Mouse (Mus musculus) layer of hippocampus, adult 8-10 months (tissue): ENCODE data around the gene Qprt. TPM values are rescaled to one million over a fixed set of nuclear protein-coding genes. Genes with fewer than 3 reads are reported as not detected.
"Not testable (repeated sequence)": the region's sequence is repeated elsewhere in the genome, so short reads cannot be mapped to it uniquely, and the experiment has no call there.

Experiments used
- DNase-seq, 2 experiments: peaks; one replicate each; pipeline ENCODE4 v3.0.0; 2022; ENCODE audit warnings: low spot score in 2 of 2
- total RNA-seq, 4 experiments: library from RNA; stranded (reverse); gene quantifications; 2 replicates each; pipeline ENCODE4 v1.2.4; 2022

The Qprt gene
- total RNA-seq, 4 experiments from 2014 or later: 0.22 to 1.1 (median 0.53) TPM

GRCm38 (mm10) chr7:127099528-127099927 lies 22.5 kb downstream of the Qprt start:
- no peak for DNase-seq

DNA sequence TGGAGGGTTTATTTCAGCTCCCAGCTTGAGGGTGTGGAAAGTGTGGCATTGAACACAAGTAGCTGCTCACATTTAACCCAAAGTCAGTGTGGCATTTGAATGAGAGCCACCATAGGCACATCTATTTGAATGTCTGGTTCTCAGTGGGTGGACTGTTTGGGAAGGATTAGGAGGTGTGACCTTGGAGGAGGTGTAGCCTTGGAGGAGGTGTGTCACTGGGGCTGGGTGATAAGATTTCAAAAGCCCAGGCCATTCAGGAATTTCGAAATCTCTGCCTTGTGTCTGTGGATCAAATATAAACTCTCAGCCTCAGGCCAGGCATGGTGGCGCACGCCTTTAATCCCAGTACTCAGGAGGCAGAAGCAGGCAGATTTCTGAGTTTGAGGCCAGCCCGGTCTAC lies 23.1 kb downstream of the Qprt start:
- DNase-seq: no peak

DNA sequence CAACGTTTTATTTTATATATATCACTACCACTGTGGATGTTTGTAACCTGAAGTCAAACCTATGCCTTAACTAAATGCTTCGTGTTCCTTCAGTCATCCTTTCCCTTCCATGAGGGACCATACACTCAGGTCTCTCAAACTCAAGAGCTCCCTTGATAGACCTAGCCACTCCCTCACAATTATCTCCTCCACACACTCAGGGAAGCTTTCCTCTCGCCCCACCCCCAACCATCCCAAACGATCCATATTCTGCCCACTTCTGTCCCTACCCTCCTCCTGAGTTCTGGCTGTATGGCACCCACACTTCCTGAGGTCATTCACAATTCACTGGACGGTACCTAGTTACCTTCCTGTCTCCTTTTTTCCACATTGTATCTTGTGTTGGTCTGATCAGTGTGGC lies 23.5 kb downstream of the Qprt start:
- DNase-seq: no peak

DNA sequence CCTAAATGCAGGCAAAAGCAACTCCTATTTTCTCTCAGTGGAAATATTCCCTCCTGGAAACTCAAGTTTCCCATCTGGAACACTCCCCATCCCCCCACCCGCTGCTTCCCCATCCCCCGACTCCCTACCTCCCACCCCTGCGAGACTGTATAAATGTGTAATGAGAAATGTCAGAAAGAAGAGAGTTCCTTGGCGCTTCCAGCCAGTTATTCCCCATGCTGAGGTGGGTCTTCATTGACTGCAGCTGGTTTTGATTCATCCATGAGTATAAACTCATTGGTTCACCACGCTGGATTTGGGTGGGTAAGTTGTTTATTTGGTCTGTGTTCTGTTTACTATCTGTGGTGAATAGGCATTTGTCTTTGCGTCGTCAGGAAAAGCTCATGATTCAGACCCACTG lies 25.6 kb downstream of the Qprt start:
- DNase-seq: no peak

GRCm38 (mm10) chr7:127093914-127094313 lies 28.1 kb downstream of the Qprt start:
- no peak for DNase-seq

DNA sequence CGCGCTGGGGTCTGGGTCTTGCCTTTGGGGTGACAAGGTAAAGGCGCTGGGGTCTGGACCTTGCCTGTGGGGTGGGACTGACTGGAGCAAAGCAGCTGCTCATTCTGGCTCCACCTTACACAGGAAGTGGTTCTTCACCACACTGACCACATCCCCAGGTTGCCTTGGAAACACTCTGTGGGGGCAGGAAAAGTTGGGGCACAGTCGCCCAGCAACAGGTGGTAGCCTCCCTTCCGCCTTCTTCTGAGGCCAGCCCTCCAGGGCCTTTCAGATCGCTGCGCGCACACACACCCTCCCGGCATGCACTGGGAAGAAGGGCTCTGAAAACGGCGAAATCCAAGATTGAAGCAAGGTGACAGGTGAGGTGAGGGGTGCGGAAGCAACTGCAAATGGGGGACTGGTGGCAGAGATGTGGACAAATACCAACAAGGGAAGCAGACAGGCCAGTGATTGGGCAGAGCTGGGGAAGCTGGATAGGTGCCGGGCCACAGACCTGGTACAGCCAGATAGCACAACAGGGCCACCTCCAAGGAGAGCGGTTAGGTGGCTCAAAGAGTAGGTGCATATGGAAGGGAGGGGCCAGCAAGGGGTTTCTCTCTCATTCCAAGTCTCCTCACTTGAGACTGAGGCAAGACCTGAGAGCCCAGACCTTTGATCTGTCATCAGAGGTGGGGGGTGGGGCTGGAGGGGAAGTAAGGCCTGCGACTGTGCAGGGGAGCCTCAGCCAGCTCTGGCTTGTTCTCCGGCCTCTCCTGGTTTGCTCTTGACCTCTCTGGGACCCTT lies 30.7 kb downstream of the Qprt start, which contains the start of gene AI467606:
Gene AI467606, plus strand, starts transcription at position 246 of the 783 bp plus-strand sequence.
- no peak for DNase-seq

DNA sequence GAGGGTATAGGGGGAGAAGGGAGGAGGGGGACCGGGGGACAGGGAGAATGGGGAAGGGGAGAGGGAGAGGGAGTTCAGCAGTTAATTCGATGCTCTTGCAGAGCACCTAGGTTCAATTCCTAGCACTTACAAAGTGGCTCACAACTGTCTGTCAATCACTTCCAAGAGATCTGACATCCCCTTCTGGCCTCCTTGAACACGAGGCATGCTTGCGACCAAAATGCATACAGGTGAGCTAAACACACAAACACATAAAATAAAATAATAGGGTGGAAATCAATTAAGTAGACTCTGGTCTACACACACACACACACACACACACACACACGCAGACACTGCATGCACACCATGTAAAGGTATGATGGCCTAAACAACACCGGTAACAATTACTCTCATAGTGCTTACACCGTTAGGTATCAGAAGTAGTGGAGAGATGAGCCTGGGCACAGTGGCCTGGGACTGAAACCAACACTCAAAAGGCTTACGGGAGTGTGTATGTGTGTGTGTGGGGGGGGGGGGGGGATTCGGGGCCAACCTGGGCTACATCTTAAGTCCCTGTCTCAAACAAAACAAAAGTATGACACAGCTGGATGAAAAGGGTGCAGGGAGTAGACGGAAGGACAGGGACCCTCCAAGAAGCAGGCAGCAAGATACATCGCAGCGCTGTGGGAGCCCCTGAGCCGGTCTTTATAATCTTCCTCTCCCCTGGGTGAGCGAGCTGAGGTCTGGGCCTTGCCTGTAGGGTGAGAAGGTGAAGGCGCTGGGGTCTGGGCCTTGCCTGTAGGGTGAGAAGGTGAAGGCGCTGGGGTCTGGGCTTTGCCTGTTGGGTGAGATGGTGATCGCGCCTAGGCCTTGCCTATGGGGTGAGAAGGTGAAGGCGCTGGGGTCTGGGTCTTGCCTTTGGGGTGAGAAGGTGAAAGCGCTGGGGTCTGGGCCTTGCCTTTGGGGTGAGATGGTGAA lies 31.6 kb downstream of the Qprt start:
- no peak for DNase-seq

- DNase-seq: no peak
Observed at GRCm38 (mm10) chr7:127088901-127089845, 32.9 kb downstream of the Qprt start.

DNA sequence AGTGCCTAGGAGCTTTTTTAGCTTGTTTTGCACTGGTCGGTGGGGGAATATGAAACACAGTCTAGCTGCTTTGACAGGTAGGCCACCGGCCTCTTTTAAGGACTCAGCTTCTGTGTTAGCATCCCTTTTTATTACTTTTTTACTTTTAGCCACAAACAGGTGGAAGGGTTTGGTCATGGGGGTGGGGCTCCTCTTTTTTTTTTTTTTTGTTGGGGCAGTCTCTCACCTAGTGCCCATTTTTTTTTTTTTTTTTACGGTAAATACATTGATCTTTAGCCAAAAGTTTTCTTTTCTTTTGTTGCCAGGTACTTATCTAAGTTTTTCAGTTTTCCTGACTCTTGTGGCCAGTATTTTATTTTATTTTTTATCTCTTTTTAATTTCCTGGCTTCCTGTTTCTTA lies 33.9 kb downstream of the Qprt start:
- DNase-seq: no peak

DNA sequence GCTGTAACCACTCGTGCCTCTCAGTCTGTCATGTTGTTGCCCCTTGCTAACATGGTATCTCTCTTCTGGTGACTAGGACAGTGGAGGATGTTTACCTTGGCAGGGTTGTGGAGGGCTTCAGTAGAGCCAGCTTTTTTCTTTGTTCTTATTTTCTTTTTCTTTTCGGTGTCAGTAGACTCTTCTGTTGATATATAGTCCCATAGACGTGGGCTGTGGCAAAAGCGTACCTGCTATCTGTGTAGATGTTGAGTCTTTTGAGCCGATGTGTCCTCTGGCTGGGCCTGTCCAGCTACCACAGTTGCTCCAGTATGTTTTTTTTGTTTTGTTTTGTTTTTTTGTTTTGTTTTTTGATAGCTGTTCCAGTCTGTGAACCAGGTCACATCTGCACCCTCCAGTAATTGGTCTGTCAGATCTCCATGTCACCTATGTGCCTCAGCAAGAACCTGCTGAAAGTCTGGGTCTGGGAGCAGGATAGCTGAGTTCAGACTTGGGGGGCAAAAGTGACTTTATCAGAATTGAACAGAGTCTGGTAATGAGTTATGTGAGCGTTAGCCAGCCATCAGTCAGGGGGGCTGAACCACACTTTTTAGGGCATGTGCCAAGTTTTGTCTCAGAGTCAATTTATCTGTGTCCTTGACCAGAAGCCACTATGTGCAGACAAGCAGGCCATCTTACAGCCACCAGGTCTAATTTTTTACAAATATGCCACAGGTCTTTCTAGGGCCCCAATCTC lies 34.6 kb downstream of the Qprt start, which contains the start of gene Zg16:
Gene Zg16, minus strand, starts transcription at position 51 of the 733 bp plus-strand sequence.
- DNase-seq: not testable (repeated sequence)

- not testable (repeated sequence) for DNase-seq
Observed at GRCm38 (mm10) chr7:127085751-127086150, 36.3 kb downstream of the Qprt start.

DNA sequence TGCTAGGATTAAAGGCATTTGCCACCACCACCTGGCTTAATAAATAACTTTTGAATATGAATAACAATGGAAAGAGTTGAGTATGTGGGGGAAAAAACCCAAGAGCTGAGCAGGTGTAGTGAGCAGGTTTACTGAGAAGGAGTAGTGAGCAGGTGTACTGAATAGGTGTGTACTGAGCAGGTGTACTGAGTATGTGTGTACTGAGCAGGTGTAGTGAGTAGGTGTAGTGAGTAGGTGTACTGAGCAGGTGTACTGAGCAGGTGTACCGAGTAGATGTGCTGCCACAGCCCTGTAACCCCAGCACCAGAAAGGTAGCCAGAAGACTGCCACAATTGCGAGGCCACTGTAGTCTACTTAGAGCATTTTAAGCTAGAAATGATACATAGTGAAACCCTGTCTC lies 37.2 kb downstream of the Qprt start:
- no peak for DNase-seq

DNA sequence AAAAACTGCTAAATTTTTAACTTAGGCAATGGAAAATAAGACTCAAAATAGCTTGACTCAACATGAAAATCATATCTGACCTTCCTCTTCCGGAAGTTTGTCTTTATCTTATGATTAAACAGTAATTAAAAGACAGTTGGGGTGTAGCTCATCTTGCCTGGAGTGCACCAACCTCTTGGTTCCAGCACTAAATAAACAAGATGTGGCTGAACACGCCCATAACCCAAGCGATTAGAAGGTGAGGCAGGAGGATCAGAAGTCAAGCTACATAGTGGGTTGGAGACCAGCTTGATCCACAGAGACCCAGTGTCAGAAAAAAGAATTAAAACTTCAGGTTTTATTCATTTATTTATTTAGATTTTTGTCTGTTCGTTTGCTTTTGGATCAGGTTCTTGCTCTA lies 38.3 kb downstream of the Qprt start:
- no peak for DNase-seq

DNA sequence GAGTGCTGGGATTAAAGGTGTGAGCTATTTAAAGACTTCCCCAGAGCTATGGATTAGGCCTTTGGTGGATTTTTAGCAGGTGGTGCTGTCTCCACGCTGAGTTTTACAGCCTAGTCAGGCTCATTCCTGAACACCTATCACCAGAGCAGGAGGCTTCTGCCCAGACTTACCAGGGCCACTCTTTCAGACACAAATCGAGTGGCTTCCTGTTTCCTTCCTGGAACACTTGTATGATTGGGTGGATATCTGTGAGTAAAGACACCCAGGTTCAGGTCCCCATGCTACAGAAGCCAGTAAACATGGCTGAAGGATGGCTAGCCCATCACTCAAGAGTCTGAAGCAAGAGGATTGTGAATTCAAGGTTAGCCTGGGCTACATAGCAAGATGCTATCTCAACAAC lies 39.0 kb downstream of the Qprt start:
- no peak for DNase-seq

DNA sequence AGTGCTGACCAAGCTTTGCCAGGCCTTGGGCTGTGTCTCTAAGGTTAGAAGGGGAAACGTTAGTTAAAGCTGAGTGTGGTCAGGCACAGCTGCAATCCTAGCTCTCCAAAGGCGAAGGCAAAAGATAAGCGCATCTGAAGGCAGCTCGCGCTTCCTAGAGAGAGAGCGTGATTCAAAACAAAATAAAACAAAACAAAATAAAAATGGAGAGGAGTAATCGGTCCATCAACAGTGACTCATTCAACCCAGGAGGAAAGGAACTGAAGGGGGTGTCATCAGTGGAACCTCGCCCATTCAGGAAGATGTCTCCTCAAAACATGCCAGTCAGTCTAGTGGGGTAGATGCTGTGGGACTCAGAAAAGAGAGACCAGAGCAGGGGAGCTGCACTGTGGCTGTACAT lies 39.8 kb downstream of the Qprt start:
- no peak for DNase-seq

GRCm38 (mm10) chr7:127080045-127080444 lies 42.0 kb downstream of the Qprt start:
- DNase-seq: no peak

GRCm38 (mm10) chr7:127077692-127078091 lies 44.3 kb downstream of the Qprt start:
- DNase-seq: no peak

GRCm38 (mm10) chr7:127076188-127076587 lies 45.8 kb downstream of the Qprt start:
- DNase-seq: no peak

- no peak for DNase-seq
Observed at GRCm38 (mm10) chr7:127073221-127073620, 48.8 kb downstream of the Qprt start.

DNA sequence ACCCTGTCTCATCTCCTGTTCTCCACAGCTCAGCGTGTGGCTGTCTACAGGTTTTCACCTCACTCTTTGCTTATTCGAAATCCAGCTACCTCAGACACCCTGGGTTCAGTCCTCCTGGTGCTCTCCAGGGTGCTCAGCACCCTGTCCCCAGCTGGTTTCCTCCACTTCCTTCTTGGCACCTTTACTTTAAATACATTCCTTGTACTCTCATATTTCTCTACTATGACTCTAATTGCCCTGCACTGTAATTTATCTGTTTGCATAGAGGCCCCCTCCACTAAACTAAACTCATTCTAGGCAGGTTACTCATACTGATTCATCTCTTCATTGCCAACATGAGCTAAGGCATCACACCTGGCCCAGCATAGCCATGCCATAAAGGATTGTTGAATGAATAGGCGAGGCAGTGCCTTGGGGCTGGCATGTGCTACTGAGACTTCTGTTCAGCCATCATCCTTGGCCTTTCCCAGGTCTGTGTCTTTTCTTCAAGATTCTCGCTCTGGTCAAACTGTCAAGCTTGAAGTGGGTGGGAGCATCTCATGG lies 51.1 kb downstream of the Qprt start:
- no peak for DNase-seq
